Mouse (Mus musculus) naive thymus-derived CD4-positive, alpha-beta T cell, adult 5 months (primary cell): ENCODE results near the gene Hprt. TPM values are rescaled to one million over a fixed set of nuclear protein-coding genes. Genes with fewer than 3 reads are reported as not detected.

Experiments
- polyA plus RNA-seq: library from polyadenylated mRNA; unstranded; fragments of 100-300 nt; shearing (Covaris generic); gene quantifications from one replicate; pipeline ENCODE4 v1.2.1, GENCODE M21; 2017

The Hprt gene
- polyA plus RNA-seq: 179 TPM

DNA sequence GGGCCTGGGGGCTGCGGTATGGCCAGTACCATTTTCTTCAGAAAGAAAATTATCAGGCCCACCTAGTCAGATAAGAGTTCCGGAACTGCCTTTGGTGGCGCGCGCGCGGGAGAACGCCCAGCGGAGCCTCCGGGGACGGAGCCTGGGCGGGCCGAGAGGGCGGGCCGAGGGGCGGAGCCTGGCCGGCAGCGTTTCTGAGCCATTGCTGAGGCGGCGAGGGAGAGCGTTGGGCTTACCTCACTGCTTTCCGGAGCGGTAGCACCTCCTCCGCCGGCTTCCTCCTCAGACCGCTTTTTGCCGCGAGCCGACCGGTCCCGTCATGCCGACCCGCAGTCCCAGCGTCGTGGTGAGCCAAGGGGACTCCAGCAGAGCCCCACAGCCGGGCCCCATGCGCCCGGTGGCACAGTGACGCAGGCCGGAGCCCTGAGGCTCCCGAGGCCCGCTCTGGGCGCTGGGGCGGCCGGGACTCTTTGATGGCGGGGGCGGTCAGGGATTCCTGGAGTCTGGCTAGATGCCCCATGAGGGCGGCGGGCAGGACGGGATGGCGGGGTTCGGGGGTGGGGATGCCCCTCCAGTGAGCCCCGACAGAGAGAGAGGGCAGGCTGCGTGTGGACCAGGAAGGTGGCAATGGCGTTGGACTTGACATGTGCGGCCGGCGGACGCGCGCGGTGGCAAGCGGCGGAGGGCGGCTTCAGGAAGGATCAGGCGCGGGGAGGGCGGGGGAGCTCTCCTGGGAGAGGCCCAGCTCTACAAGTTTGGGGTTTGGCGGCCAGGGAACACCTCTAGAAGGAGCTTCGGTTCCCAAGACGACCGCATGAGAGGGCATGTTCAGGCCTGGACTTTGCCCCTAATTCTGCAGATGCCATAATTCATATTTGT, at the start of gene Hprt:
Gene Hprt, plus strand, starts transcription at position 233 of the 879 bp plus-strand sequence.

Other genes with a start within 250 kb of the Hprt start
- gene Ccdc160, start 196.9 kb upstream of the Hprt start, polyA plus RNA-seq: not detected
- gene Phf6, start 75.9 kb upstream of the Hprt start, polyA plus RNA-seq: 63.4 TPM